ENCODE assay signal across 7 mouse cellular contexts in genomic region chr7:28802846-28803588, GRCm38 (mm10). TPM values are rescaled to one million over a fixed set of nuclear protein-coding genes. Genes with fewer than 3 reads are reported as not detected.
DNase-seq lines count a peak whose midpoint lies in the region; ATAC-seq and TF ChIP-seq lines count a peak whose summit lies in the region.

No protein-coding gene starts in this region.

- H3K36me3 ChIP-seq in liver, embryonic 14.5 days (replicated peaks; ENCODE audit: control insufficient read depth, insufficient read depth, low read depth): no peaks in the 10 kb centered on the region
- no peaks in the 10 kb centered on the region for H3K36me3 ChIP-seq in stomach, embryonic 14.5 days (ENCODE audit: control insufficient read depth, insufficient read depth, low read length)

- no peaks in the 10 kb centered on the region for H3K27me3 ChIP-seq in liver, embryonic 14.5 days (ENCODE audit: control insufficient read depth, insufficient read depth, low read length)
- no peaks in the 10 kb centered on the region for H3K27me3 ChIP-seq in stomach, embryonic 14.5 days (ENCODE audit: control insufficient read depth, insufficient read depth, low read length)

- TF ChIP-seq CTCF in embryonic fibroblast, embryonic 13.5 days (IDR thresholded peaks at IDR 0.05; ENCODE audit: borderline replicate concordance, insufficient read depth, low read length): no peak
- TF ChIP-seq CTCF in liver, embryonic 14.5 days (IDR thresholded peaks at IDR 0.05; ENCODE audit: low read depth): no peak

- H3K27ac ChIP-seq in embryonic fibroblast, embryonic 13.5 days (ENCODE audit: insufficient read depth, low read length): peak overlapping the region; percentile 99
- peak overlapping the region; percentile 0 for H3K27ac ChIP-seq in liver, embryonic 14.5 days
- H3K27ac ChIP-seq in stomach, embryonic 14.5 days (ENCODE audit: low read length): peak overlapping the region; percentile 96

- peak overlapping the region; percentile 25 for H3K4me2 ChIP-seq in liver, embryonic 14.5 days (ENCODE audit: low read depth)
- peak overlapping the region; percentile 8 for H3K4me2 ChIP-seq in stomach, embryonic 14.5 days (replicated peaks; ENCODE audit: low read depth, low read length)

- H3K4me1 ChIP-seq in embryonic fibroblast, embryonic 13.5 days (ENCODE audit: control insufficient read depth, insufficient read depth, low read length): peaks cover 24% of the 10 kb centered on the region
- peaks cover 25 to 32% of the 10 kb centered on the region in 2 experiments for H3K4me1 ChIP-seq in liver, embryonic 14.5 days (replicated peaks; ENCODE audit: control insufficient read depth in 2 of 2, insufficient read depth in 2 of 2, low read length in 1 of 2)
- peaks cover 36% of the 10 kb centered on the region for H3K4me1 ChIP-seq in stomach, embryonic 14.5 days (ENCODE audit: control insufficient read depth, insufficient read depth, low read length)

- H3K4me3 ChIP-seq in embryonic fibroblast, embryonic 13.5 days (ENCODE audit: insufficient read depth, low read length): no peak overlapping the region
- no peak overlapping the region for H3K4me3 ChIP-seq in liver, embryonic 14.5 days (ENCODE audit: insufficient read depth in 1 of 2, low read depth in 2 of 2, low read length in 2 of 2)
- no peak overlapping the region for H3K4me3 ChIP-seq in stomach, embryonic 14.5 days (ENCODE audit: low read depth, low read length)

- TF ChIP-seq EP300 in liver, embryonic 14.5 days (IDR thresholded peaks at IDR 0.05; ENCODE audit: low read depth): no peak

- ATAC-seq in inflammation-experienced regulatory T-cells, adult 6 months: peak; percentile 33
- peak; percentile 47; the same call in 1 of the 2 replicates for ATAC-seq in liver, embryonic 14.5 days (ENCODE audit: insufficient read depth)
- peak; percentile 77 for ATAC-seq in stomach, embryonic 14.5 days (ENCODE audit: insufficient number of reproducible peaks, insufficient read depth, low FRiP score, low read depth)
- ATAC-seq in activated CD4-positive, CD25-positive, alpha-beta regulatory T cell, adult 4 months: no peak

- no peaks in the 10 kb centered on the region for H3K9me3 ChIP-seq in liver, embryonic 14.5 days (ENCODE audit: control insufficient read depth, low read length)
- no peaks in the 10 kb centered on the region for H3K9me3 ChIP-seq in stomach, embryonic 14.5 days (ENCODE audit: control insufficient read depth, low read depth, low read length)

- peak; percentile 43 for DNase-seq in brain, adult 2 months (ENCODE audit: low read depth, low spot score)
- DNase-seq in liver, embryonic 14.5 days (ENCODE audit: low read depth in 3 of 3, low spot score in 3 of 3): no peak
- DNase-seq in adrenal gland, adult 2 months: no peak

- H3K9ac ChIP-seq in liver, embryonic 14.5 days (replicated peaks): no peak overlapping the region
- H3K9ac ChIP-seq in stomach, embryonic 14.5 days (replicated peaks; ENCODE audit: low read depth, low read length): no peak overlapping the region

- WGBS in liver, embryonic 14.5 days (ENCODE audit: insufficient replicate concordance): 11% methylated on average over 10 of the region's 10 CpGs
- 12% methylated on average over 10 of the region's 10 CpGs for WGBS in stomach, embryonic 14.5 days

- TF ChIP-seq POLR2A in embryonic fibroblast, embryonic 13.5 days (IDR thresholded peaks at IDR 0.05; ENCODE audit: low read depth, low read length): no peak; the same call in 1 of the 2 replicates

RNA-seq across cellular contexts. Expression of gene Hnrnpl, which starts 5.3 kb away (rescaled TPM):
- polyA plus RNA-seq in embryonic fibroblast, embryonic 13.5 days (2011; ENCODE audit: insufficient read length, low read depth, missing spikeins): 442 and 496 TPM in 2 replicates
- polyA plus RNA-seq in inflammation-experienced regulatory T-cells, adult 6 months (2017; shearing (Covaris generic)): 100 to 1,000 TPM; 171 to 386 (median 383) TPM
- 110 and 138 TPM in 2 replicates for polyA plus RNA-seq in liver, embryonic 14.5 days (2012; rRNA removed)
- 83.1 and 91.3 TPM in 2 replicates for polyA plus RNA-seq in liver, embryonic 14.5 days (2014; fragmentation: Nextera tagmentation; extraction: Ambion mirVana)
- polyA plus RNA-seq in stomach, embryonic 14.5 days (2014; fragmentation: Nextera tagmentation; extraction: Ambion mirVana): 259 and 266 TPM in 2 replicates
- polyA plus RNA-seq in activated CD4-positive, CD25-positive, alpha-beta regulatory T cell, adult 4 months (2017; shearing (Covaris generic)): 100 to 1,000 TPM; 153 to 344 TPM
- 100 to 1,000 TPM; 382 to 408 TPM for total RNA-seq in adrenal gland, adult 2 months (2021)
- 119 and 120 TPM in 2 replicates for polyA plus RNA-seq in adrenal gland, adult 2 months (2012; rRNA removed)

RNA-seq across cellular contexts. Expression of gene Rinl, which starts 14.2 kb away (rescaled TPM):
- polyA plus RNA-seq in embryonic fibroblast, embryonic 13.5 days (2011; ENCODE audit: insufficient read length, low read depth, missing spikeins): 0.77 TPM in 1 of 2 replicates, not detected in the other
- 100 to 1,000 TPM; 216 to 294 (median 288) TPM for polyA plus RNA-seq in inflammation-experienced regulatory T-cells, adult 6 months (2017; shearing (Covaris generic))
- 4.3 and 4.7 TPM in 2 replicates for polyA plus RNA-seq in liver, embryonic 14.5 days (2012; rRNA removed)
- 4.0 and 4.8 TPM in 2 replicates for polyA plus RNA-seq in liver, embryonic 14.5 days (2014; fragmentation: Nextera tagmentation; extraction: Ambion mirVana)
- polyA plus RNA-seq in stomach, embryonic 14.5 days (2014; fragmentation: Nextera tagmentation; extraction: Ambion mirVana): 3.3 and 4.5 TPM in 2 replicates
- 100 to 1,000 TPM; 199 to 272 TPM for polyA plus RNA-seq in activated CD4-positive, CD25-positive, alpha-beta regulatory T cell, adult 4 months (2017; shearing (Covaris generic))
- 1 to 10 TPM; 2.9 to 3.7 TPM for total RNA-seq in adrenal gland, adult 2 months (2021)
- polyA plus RNA-seq in adrenal gland, adult 2 months (2012; rRNA removed): 3.0 and 4.1 TPM in 2 replicates

RNA-seq across cellular contexts. Expression of gene Ech1, which starts 22.0 kb away (rescaled TPM):
- 80.4 and 81.2 TPM in 2 replicates for polyA plus RNA-seq in embryonic fibroblast, embryonic 13.5 days (2011; ENCODE audit: insufficient read length, low read depth, missing spikeins)
- 100 to 1,000 TPM; 190 to 267 (median 222) TPM for polyA plus RNA-seq in inflammation-experienced regulatory T-cells, adult 6 months (2017; shearing (Covaris generic))
- 62.4 and 62.7 TPM in 2 replicates for polyA plus RNA-seq in liver, embryonic 14.5 days (2012; rRNA removed)
- polyA plus RNA-seq in liver, embryonic 14.5 days (2014; fragmentation: Nextera tagmentation; extraction: Ambion mirVana): 92.5 and 97.4 TPM in 2 replicates
- polyA plus RNA-seq in stomach, embryonic 14.5 days (2014; fragmentation: Nextera tagmentation; extraction: Ambion mirVana): 172 and 179 TPM in 2 replicates
- 100 to 1,000 TPM; 192 to 199 TPM for polyA plus RNA-seq in activated CD4-positive, CD25-positive, alpha-beta regulatory T cell, adult 4 months (2017; shearing (Covaris generic))
- 100 to 1,000 TPM; 520 to 711 TPM for total RNA-seq in adrenal gland, adult 2 months (2021)
- 486 and 560 TPM in 2 replicates for polyA plus RNA-seq in adrenal gland, adult 2 months (2012; rRNA removed)

RNA-seq across cellular contexts. Expression of gene Lgals4, which starts 30.6 kb away (rescaled TPM):
- 1.4 and 6.5 TPM in 2 replicates for polyA plus RNA-seq in embryonic fibroblast, embryonic 13.5 days (2011; ENCODE audit: insufficient read length, low read depth, missing spikeins)
- polyA plus RNA-seq in inflammation-experienced regulatory T-cells, adult 6 months (2017; shearing (Covaris generic)): 10 to 100 TPM; 18.1 to 38.8 (median 20.9) TPM
- polyA plus RNA-seq in liver, embryonic 14.5 days (2012; rRNA removed): 2.3 and 3.3 TPM in 2 replicates
- 0.98 and 1.1 TPM in 2 replicates for polyA plus RNA-seq in liver, embryonic 14.5 days (2014; fragmentation: Nextera tagmentation; extraction: Ambion mirVana)
- 127 and 140 TPM in 2 replicates for polyA plus RNA-seq in stomach, embryonic 14.5 days (2014; fragmentation: Nextera tagmentation; extraction: Ambion mirVana)
- polyA plus RNA-seq in activated CD4-positive, CD25-positive, alpha-beta regulatory T cell, adult 4 months (2017; shearing (Covaris generic)): 10 to 100 TPM; 20.1 to 27.2 TPM
- total RNA-seq in adrenal gland, adult 2 months (2021): 1 to 10 TPM; 7.4 to 9.4 TPM
- polyA plus RNA-seq in adrenal gland, adult 2 months (2012; rRNA removed): 20.5 and 22.4 TPM in 2 replicates

RNA-seq across cellular contexts. Expression of gene Nfkbib, which starts 35.7 kb away (rescaled TPM):
- polyA plus RNA-seq in embryonic fibroblast, embryonic 13.5 days (2011; ENCODE audit: insufficient read length, low read depth, missing spikeins): 13.8 and 15.0 TPM in 2 replicates
- 10 to 100 TPM; 46.0 to 72.8 (median 53.3) TPM for polyA plus RNA-seq in inflammation-experienced regulatory T-cells, adult 6 months (2017; shearing (Covaris generic))
- 15.0 and 19.7 TPM in 2 replicates for polyA plus RNA-seq in liver, embryonic 14.5 days (2012; rRNA removed)
- 27.0 and 29.6 TPM in 2 replicates for polyA plus RNA-seq in liver, embryonic 14.5 days (2014; fragmentation: Nextera tagmentation; extraction: Ambion mirVana)
- polyA plus RNA-seq in stomach, embryonic 14.5 days (2014; fragmentation: Nextera tagmentation; extraction: Ambion mirVana): 29.5 and 38.9 TPM in 2 replicates
- 10 to 100 TPM; 56.4 to 78.9 TPM for polyA plus RNA-seq in activated CD4-positive, CD25-positive, alpha-beta regulatory T cell, adult 4 months (2017; shearing (Covaris generic))
- total RNA-seq in adrenal gland, adult 2 months (2021): 10 to 100 TPM; 38.0 to 62.9 TPM
- 97.6 and 122 TPM in 2 replicates for polyA plus RNA-seq in adrenal gland, adult 2 months (2012; rRNA removed)

Comparison
In these comparisons a context has a peak if more than half of its experiments do, and no peak if none do; other contexts are left out.
1. H3K27ac ChIP-seq: peak in every context shown above with its lines; median percentile 99 in embryonic fibroblast, embryonic 13.5 days; 96 in stomach, embryonic 14.5 days; 0 in liver, embryonic 14.5 days.
2. RNA of gene Rinl, which starts 14.2 kb away (polyA plus RNA-seq): 216 to 294 TPM in inflammation-experienced regulatory T-cells, adult 6 months and 199 to 272 TPM in activated CD4-positive, CD25-positive, alpha-beta regulatory T cell, adult 4 months; 4.0 to 4.8 TPM in liver, embryonic 14.5 days, 3.0 to 4.1 TPM in adrenal gland, adult 2 months, 3.3 to 4.5 TPM in stomach, embryonic 14.5 days and 0.77 TPM in embryonic fibroblast, embryonic 13.5 days; every median in the first group is over 10 times any median in the second.